Mouse (Mus musculus): Measurements from ENCODE around the gene Adora2b.
A peak's percentile ranks its signal among the peaks of the same experiment; 100 is the strongest.
"Not testable (repeated sequence)": the region's sequence is repeated elsewhere in the genome, so short reads cannot be mapped to it uniquely, and the experiment has no call there.

The Adora2b gene

DNA sequence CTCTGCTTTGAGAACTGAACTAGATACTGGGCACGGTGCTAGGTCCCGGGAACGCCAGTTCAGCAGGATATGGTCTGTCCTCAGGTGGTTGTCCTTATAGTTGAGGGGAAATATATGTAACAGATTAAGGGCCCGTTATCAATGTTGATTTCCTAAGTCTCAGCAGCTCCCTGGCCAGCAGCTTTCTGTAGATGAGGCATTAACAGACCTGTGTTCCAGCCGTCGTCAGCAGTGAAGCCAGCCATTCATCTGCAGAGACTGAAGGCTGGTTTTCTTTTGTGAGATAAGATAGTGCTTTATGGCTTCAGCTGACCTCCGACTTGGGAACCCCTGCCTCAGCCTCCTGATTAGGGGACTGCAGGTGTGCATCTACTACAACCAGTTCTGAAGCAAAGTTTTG, 15.2 kb downstream of the Adora2b start:
- DNase-seq (ENCODE audit: extremely low spot score), result no peak

DNA sequence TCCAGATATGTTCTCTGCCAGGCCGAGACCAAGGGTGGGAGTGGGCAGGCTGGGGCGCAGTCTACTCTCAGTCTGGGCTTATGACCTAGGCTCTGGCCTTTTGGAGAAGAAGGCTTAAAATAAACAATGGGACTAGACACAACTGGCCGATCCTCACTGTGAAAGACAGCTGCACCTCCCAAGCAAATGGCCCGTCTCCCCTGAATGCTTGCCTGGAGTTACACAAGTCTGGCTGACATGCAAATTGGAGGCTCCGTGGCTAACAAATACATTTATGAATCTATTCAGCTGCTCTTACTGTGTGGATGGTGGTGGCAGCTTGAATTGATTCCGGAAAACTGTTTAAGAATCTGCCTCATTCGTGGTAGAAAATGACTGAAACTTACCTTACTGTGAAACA, 16.9 kb downstream of the Adora2b start:
- no peak for DNase-seq (ENCODE audit: extremely low spot score)

DNA sequence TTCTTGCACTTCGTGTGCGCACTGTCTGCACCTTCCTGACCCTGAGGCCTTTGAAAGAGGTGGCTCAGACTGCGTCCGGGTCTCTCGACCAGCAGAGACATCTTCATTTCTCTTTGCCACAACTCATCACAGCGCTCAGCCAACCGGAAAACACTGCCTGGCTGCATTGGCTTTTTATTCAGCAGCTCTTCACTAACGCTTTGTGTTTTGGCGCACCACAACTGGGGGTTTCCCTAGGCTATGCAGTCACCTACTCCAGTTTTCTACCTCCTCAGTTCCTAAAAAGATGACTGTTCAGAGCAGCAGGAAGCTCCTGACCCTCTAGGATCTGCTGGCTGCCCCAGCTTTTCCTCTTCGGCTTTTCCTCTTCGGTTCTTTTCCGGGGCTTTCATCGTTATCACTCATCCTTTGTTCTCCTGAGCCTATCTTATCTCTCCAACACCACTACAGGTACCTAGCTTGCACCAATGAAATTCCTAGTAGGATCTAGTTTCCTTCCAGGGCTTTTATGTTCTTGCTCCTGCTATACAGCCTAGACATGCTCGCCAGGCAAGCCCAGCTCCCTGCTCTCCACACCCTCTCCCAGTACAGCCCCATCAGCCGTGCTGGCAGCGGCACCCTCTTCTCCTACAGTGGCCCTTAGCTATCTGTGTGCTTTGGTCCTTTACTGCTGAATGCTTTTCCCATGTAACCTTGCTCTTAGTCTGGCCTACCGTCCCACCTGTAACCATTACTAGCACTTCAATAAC, 17.9 kb downstream of the Adora2b start:
- DNase-seq (ENCODE audit: extremely low spot score), result no peak

DNA sequence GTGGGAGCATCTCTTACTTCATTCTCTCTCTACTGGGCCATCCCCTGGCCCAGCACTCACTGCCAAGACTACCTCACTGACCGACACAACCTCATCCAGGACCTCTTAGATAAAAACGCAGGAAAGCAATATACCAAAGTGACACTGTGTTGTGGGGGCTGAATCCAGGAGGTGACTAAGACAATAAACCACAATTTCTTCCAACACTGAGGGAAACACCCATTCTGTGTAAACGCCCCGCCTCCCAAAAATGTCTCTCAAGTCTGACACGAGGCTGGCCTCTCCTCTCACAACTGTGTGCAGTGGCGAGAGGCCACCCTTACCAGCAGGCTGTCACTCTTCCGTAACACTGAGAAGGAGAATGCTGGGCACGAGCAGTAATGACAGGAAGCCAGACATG, 19.6 kb downstream of the Adora2b start:
- DNase-seq (ENCODE audit: extremely low spot score), result no peak

DNA sequence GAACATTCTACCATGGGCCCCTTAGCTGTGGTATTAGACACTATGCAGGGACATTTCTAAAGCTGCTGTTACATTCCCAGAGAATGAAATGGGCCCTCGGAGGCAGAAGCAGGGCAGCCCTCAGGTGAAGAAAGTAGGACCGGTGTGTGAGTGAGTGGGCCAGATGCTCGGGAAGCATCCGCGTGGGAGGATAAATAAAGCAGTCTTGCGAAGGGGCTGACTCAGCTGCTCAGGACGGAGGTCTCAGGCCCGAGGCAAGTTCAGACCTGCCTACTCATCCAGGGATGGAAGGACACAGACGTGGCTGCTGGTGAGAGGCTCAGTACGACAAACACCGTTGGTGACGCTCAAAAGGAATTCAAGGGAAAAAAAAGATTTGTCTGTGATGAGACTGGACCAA, 20.3 kb downstream of the Adora2b start:
- no peak for DNase-seq (ENCODE audit: extremely low spot score)

DNA sequence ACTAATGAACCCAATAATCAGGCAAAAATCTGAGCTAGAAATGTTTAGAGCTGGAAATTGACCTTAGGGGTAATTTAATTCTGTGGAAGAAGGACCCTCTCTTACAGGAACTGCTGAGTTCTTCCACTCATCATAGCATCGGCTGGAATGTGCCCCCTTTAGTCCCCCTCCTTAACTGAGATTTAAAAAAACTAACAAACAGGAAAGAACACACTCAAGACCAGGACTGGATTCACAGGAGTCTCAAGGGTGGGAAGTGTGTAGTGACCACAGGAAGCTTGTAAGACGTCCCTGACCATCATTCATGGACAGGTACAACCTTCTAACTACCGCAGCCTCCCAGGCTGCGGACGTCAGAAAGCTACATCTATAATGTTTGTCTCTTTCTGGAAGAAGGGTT, 22.1 kb downstream of the Adora2b start:
- DNase-seq (ENCODE audit: extremely low spot score), result no peak

DNA sequence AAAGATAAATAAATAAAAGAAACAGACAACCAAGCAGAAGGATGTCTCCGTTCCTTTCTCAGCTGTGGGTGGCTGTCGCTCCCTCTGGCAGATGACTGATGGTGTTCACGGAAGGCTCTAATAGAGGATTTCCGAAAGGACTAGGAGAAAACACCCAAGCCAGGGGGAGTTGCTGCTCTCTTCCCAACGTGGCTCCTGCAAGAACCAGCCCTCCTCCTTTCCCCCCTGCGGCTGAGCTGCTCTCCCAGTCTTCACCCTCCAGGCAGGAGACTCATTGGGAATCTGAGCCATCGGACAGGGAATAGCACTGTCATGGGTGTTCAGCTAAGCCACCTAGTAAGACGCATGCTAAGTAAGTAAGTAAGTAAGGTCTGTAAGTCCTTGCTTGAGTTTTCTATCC, 28.3 kb downstream of the Adora2b start:
- no peak for DNase-seq (ENCODE audit: extremely low spot score)

DNA sequence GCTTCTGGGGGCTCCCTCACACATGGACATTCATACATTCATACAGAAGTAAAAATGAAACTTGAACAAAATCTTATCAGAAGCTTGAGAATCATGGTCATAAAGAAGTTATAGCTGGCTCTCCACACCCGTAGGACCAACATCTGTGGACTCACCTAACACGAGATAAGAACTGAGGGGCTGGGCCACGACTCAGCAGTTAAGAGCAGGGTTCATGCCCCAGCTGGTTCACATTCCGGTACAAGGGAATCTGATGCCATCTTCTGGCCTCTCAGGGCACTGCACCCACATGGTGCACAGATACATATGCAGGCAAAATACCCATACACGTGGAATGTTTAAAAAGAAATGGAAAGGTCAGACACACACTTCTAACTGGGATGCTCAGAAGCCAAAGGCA, 29.2 kb downstream of the Adora2b start:
- DNase-seq (ENCODE audit: extremely low spot score), result peak; percentile 77

DNA sequence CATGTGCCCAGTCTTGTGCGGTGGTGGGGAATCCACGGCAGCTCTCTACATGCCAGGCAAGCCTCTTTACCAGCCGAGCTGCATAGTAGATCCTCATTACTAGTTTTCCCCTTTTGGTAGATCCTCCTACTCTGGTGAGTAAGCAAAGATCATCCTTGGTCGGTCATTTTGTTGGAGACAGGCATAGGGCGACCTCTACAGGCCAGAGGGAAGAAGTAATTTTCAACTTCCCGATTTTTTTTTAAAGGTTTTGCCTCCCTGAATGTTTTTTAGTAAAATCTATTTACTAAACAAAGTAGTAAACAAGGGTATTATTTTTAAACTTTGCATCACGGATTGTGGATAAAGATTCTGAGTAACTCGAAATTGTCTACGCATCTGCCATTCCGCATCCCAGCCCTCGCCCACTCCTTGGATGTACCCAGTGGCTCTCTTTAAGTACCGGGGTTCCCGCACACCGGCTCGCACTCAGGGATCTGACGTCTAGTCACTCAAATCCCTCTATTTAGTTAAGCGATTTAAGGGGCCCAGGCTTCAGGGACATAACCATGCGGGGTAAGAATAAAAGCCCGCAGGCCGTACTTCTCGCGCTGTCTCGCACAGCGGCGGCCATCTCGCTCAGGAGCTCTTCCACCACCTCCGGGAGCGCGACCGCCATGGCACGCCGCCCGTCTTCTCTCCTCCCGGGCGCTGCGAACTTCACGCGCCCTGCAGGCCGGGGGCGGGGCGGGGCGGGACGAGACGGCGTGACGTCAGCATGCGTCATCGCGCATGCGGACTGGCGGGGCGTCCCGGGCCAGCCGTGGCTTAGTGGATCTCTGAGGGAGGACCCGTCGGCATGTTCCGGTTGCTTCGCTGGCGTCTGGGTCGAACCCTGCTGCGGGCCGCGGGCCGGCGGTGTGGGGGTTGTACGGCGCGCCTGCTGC, 32.2 kb downstream of the Adora2b start, which contains the start of the genes Zswim7 and Ttc19:
TSS of gene Zswim7 (minus strand) at position 701 of the 926 bp plus-strand sequence.
TSS of gene Ttc19 (plus strand) at position 799 of the 926 bp plus-strand sequence.
- DNase-seq (ENCODE audit: extremely low spot score), result peak; percentile 98

DNA sequence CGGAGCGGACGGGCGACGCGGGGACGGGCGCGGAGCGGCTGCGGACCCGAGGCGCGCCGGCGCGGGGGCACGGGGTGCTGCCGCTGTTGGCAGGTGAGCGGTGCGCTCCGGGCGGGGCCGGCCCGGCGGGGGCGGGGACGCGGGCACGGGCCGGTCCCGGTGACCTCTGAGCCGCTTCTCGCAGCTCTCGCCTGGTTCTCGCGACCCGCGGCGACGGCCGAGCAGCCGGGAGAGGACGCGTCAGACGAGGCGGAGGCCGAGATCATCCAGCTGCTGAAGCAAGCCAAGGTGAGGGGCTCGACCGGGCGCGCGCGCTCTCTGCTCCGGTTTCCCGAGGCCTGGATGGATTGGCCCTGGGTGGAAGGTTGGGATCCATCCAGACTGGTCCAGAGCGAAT, 32.8 kb downstream of the Adora2b start:
- no peak for DNase-seq (ENCODE audit: extremely low spot score)

DNA sequence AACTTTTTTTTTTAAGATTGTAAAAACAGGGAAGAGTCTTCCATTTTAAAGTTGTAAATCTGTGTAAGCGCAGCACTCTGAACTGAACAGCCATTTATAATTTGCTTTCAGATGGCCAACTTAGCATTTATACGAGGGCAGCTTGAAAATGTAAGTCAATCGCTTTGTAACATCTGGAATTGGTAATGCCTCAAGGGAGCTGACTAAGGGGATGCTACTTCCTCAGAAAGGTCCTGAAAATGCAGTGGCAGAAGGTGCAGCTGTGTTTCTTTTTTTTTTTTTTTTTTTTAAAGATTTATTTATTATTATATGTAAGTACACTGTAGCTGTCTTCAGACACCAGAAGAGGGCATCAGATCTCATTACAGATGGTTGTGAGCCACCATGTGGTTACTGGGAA, 35.2 kb downstream of the Adora2b start:
- DNase-seq (ENCODE audit: extremely low spot score), result not testable (repeated sequence)

DNA sequence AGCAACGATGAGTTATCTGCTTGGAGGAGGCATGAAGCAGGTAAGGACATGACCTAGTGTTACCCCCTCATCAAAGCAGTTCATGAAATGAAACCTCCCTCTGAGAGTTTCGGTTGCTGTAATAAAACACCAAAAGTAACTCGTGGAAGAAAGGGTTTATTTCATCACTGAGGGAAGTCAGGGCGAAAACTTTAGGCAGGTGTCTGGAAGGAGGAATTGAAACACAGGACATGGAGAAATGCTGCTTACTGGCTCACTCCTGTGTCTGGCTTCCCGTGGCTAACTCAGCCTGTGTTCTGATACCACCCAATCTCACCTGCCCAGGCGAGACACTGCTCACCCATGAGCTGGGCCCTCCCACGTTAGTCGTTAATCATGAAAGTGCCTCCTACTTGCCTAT, 36.2 kb downstream of the Adora2b start:
- no peak for DNase-seq (ENCODE audit: extremely low spot score)

DNA sequence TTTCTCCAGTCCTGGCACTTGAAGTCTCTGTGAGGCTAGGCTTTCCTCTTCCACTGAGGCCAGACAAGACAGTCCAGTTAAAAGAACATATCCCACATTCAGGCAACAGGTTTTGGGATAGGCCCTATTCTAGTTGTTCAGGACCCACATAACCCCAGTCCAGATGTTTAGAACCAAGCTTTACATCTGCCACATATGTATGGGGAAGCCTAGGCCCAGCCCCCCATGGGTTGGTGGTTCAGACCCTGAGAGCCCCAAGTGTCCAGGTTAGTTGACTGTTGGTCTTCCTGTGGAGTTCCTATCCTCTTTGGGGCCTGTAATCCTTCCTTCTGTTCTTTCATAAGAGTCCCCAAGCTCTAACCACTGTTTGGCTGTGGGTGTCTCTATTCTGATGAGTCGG, 38.9 kb downstream of the Adora2b start:
- no peak for DNase-seq (ENCODE audit: extremely low spot score)

DNA sequence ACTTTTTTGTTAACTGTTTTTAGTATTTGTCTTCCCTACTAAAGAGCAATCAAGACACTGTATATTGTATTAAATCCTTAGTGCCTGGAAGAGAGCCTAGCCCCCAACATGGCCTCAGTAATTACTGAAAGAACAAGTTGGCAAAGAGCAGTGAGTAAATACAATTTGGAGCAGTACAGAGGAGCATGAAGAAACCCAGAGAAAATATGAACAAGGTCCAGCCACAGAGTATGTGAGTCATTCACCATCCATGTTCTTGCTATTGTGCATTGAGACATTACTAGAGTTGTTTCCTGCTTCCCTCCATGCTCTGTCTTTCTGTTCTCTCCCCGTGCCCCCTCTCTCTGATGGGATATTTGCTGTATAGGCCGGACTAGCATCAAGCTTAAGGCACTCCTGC, 45.3 kb downstream of the Adora2b start:
- no peak for DNase-seq (ENCODE audit: extremely low spot score)

DNA sequence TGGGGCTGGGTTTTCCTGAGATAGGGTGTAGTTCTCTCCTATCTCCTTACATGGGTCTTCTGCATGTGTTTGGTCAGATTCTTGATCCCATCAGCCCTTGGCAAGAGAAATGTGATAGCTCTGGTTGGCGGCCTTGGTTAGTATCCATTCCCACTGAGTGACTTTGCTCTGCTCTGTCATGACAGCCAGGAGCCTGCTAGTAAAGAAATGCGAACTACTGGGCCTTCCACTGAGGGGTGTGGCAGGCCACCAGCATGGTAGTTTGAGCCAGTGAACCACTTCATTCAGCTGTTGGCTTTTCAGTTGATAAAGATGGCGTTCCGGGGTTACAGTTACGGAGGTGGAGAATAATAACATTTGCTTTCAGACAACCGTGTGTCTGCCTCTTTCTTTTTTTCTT, 50.1 kb downstream of the Adora2b start:
- DNase-seq (ENCODE audit: extremely low spot score), result no peak

DNA sequence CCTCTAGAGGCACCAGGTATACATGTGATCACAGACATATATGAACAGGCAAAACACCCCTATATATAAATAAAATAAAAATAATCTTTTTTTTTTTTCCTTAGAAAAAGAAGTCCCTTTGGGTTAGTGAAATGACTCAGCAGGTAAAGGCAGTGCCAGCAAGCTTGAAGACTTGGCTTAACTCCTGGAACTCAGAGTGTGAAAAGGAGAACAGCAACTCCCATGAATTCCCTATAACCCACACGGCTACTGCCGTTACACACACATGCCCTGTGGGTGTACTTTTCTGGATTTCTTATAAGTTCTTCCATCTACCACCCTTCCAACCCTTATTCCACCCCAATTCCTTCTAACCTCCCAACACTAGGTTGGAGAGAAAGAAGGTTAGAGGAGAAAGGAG, 57.1 kb downstream of the Adora2b start:
- no peak for DNase-seq (ENCODE audit: extremely low spot score)

DNA sequence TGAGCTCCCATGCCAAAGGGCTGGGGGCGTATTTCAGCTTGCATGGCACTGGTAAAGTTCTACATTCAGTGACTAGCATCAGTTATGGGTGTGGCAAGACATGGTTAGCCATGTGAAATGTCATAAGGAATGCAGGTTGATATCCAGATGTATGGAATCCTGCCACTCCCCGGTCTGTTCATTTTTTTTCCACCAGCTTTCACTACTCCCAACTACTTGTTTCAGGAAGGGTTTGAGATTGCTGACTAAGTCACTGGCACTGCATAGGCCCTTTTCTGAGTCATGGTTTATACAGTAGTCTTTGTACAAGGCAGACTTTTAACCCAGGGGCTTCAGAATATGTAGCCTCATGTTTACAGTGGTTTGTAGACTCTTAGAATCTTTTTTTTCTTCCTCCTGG, 60.5 kb downstream of the Adora2b start:
- no peak for DNase-seq (ENCODE audit: extremely low spot score)

DNA sequence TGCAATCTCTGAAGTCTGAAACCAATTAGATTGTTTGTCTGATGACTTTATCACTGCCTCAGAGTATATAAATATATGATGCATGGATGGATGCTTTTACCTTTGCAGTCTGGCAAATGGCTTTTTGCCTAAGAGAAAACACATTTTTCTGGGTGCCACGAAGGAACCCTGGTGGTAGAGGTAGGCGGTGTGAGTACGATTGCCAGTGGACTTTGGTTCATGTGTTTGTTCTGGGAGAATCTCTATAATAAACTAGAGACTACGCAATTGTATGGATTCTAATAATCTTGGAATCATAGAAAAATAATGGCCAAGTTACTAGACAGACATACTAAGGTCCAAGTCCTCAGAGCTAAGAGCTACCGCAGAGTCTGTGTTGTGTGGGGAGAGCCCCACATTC, 66.2 kb downstream of the Adora2b start:
- DNase-seq (ENCODE audit: extremely low spot score), result no peak
